ENCODE assay signal across 8 mouse cellular contexts in the genomic region with DNA sequence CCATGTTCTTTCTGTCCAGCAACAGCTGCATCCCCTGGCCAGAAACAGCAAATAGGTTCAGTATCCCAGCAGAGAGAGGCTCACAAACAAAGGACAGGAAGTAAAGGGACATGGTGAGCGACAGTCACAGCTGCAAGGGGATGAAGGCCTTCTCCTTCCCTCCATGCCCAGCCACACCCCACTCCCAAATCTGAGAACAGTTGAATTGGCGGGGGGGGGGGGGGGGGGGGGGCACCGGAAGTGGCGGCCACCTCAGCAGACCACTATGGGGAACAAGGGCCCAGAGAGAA. TPM values are rescaled to one million over a fixed set of nuclear protein-coding genes. Genes with fewer than 3 reads are reported as not detected.
A peak's percentile ranks its signal among the peaks of the same experiment; 100 is the strongest.
DNase-seq lines count a peak whose midpoint lies in the region; ATAC-seq and TF ChIP-seq lines count a peak whose summit lies in the region.

No protein-coding gene starts in this region.

- no peak for DNase-seq in cerebellum, adult 2 months
- DNase-seq in cerebellum, adult 9-11 months, result no peak
- DNase-seq in 3134 (ENCODE audit: extremely low read depth, insufficient read length, low spot score), result peak; percentile 35
- DNase-seq in T-cell, adult 2 months (ENCODE audit: low spot score), result no peak
- DNase-seq in cerebellum, postnatal 4 days (ENCODE audit: low spot score in 2 of 2), result no peak
- DNase-seq in testis, postnatal 14 days (ENCODE audit: low spot score), result no peak

- 0 out of 2 replicates have a peak, but pooled peaks have one; percentile 8 for ATAC-seq in granulocyte monocyte progenitor cell, adult 5-6 weeks (replicated peaks; ENCODE audit: poor library complexity, severe bottlenecking)
- ATAC-seq in liver, embryonic 16.5 days (ENCODE audit: low read depth), result no peak

- peak overlapping the region; percentile 75 for H3K4me2 ChIP-seq in liver, embryonic 16.5 days (ENCODE audit: low read depth, low read length)

- 14% methylated on average over 2 of the region's 4 CpGs for WGBS in cerebellum, adult 2 months
- 6% methylated on average over 2 of the region's 4 CpGs for WGBS in liver, embryonic 16.5 days (ENCODE audit: insufficient replicate concordance)

- TF ChIP-seq POLR2A in cerebellum, adult 2 months (IDR thresholded peaks at IDR 0.05; ENCODE audit: borderline replicate concordance, insufficient read depth, low read length), result no peak

- H3K36me3 ChIP-seq in liver, embryonic 16.5 days (ENCODE audit: control insufficient read depth, insufficient read depth), result no peaks in the 10 kb centered on the region

- H3K27me3 ChIP-seq in cerebellum, adult 2 months (ENCODE audit: control insufficient read depth, insufficient read depth, low read length), result no peaks in the 10 kb centered on the region
- no peaks in the 10 kb centered on the region for H3K27me3 ChIP-seq in liver, embryonic 16.5 days (ENCODE audit: control insufficient read depth, insufficient read depth, low read depth, low read length)

- H3K27ac ChIP-seq in cerebellum, adult 2 months (ENCODE audit: insufficient read depth, low read length), result no peak overlapping the region
- no peak overlapping the region for H3K27ac ChIP-seq in liver, embryonic 16.5 days (ENCODE audit: low read length)

- no peak for TF ChIP-seq CTCF in cerebellum, adult 2 months (IDR thresholded peaks at IDR 0.05; ENCODE audit: borderline replicate concordance, insufficient read depth, low read depth, low read length)

- peak overlapping the region; percentile 34 for H3K9ac ChIP-seq in liver, embryonic 16.5 days (ENCODE audit: low read depth, low read length)

- 0 out of 2 replicates have a peak, but pooled peaks cover 7% of the 10 kb centered on the region for H3K4me1 ChIP-seq in cerebellum, adult 2 months (ENCODE audit: control insufficient read depth, insufficient read depth, low read length)
- peaks cover 31% of the 10 kb centered on the region for H3K4me1 ChIP-seq in liver, embryonic 16.5 days (ENCODE audit: control insufficient read depth, low read depth, low read length)

- no peaks in the 10 kb centered on the region for H3K9me3 ChIP-seq in liver, embryonic 16.5 days (replicated peaks; ENCODE audit: control insufficient read depth, low read length)

- H3K4me3 ChIP-seq in cerebellum, adult 2 months (replicated peaks; ENCODE audit: insufficient read depth, low read depth, low read length), result peak overlapping the region; percentile 55
- H3K4me3 ChIP-seq in liver, embryonic 16.5 days (ENCODE audit: low read depth, low read length), result peak overlapping the region; percentile 65

RNA-seq across cellular contexts. Expression of a gene that starts 1.3 kb away (rescaled TPM):
- polyA plus RNA-seq in cerebellum, adult 2 months (2012; rRNA removed), result 131 and 141 TPM in 2 replicates
- 61.0 and 65.6 TPM in 2 replicates for total RNA-seq in granulocyte monocyte progenitor cell, adult 5-6 weeks (2014; fragmentation: Nextera tagmentation)
- total RNA-seq in granulocyte monocyte progenitor cell, adult 5-6 weeks (2017), result 70.8 and 77.7 TPM in 2 replicates
- 56.9 and 66.1 TPM in 2 replicates for polyA plus RNA-seq in liver, embryonic 16.5 days (2015; fragmentation: Nextera tagmentation; extraction: Ambion mirVana)

RNA-seq across cellular contexts. Expression of a gene that starts 46.0 kb away (rescaled TPM):
- polyA plus RNA-seq in cerebellum, adult 2 months (2012; rRNA removed), result 5.4 and 6.1 TPM in 2 replicates
- 16.8 and 18.9 TPM in 2 replicates for total RNA-seq in granulocyte monocyte progenitor cell, adult 5-6 weeks (2014; fragmentation: Nextera tagmentation)
- total RNA-seq in granulocyte monocyte progenitor cell, adult 5-6 weeks (2017), result 21.1 and 22.7 TPM in 2 replicates
- polyA plus RNA-seq in liver, embryonic 16.5 days (2015; fragmentation: Nextera tagmentation; extraction: Ambion mirVana), result 1.3 TPM in 2 replicates
